Mouse (Mus musculus): Measurements from ENCODE around the gene Lyrm1.

DNA sequence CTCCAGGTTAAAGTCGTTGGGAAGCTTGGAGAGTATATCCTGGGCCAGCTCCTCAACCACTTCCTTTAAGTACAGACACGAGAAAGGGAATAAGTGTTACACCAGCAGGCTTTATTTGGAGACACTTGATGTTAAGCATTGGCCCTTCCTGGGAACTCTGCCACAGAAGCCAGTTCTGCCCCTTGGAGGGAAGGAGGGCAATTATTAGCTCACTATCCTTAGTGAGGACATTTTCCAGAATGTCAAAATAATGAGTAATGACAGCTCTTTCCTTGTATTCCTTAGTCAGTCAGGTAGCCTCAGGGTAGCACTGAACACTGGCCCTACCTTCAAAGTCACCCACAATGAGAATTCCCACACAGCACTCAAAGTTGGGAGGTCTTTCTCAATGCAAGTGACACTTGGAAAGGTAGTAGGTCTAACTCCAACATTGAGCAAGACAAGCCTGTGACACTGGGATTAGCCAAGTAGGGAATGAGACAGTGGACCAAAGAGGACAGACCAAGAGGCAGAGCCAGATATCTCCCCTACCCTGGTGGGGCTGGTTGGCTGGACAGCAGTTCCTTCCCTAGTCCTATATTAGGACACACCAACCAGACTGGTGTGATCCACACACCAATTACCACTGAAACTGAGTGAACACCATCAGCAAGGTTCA is 33.3 kb downstream of the Lyrm1 start:
- no peak for TF ChIP-seq CTCF (IDR thresholded peaks at IDR 0.05)
- TF ChIP-seq POLR2A (IDR thresholded peaks at IDR 0.05; ENCODE audit: insufficient read depth, low read depth, low read length): no peak

Data from heart, adult 2 months (tissue).